Mouse (Mus musculus) ovary, postnatal 10 days (tissue): ENCODE measurements around the gene Mthfd1l.
A peak's percentile ranks its signal among the peaks of the same experiment; 100 is the strongest.

Source experiments
- DNase-seq: peaks from one replicate; pipeline ENCODE4 v3.0.0; 2022; ENCODE audit warnings: low spot score

The Mthfd1l gene

DNA sequence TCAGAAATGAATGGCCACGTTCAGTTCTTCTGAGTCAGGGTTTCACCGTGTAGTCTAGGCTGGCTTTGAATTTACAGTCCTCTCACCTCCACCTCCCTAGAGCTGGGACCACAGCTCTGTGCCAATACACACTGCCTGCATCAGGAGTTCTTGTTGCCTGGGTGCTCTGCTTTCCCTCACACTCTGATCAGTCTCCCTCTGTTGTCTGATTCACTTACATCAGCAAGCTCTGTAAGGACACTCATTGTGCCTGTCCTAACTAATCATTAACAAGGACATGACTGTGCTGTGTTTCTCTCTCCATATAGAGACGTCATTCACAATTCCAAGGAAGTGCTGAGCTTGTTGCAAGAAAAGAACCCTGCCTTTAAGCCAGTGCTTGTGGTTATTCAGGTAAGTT lies 5.4 kb downstream of the Mthfd1l start:
- no peak for DNase-seq

DNA sequence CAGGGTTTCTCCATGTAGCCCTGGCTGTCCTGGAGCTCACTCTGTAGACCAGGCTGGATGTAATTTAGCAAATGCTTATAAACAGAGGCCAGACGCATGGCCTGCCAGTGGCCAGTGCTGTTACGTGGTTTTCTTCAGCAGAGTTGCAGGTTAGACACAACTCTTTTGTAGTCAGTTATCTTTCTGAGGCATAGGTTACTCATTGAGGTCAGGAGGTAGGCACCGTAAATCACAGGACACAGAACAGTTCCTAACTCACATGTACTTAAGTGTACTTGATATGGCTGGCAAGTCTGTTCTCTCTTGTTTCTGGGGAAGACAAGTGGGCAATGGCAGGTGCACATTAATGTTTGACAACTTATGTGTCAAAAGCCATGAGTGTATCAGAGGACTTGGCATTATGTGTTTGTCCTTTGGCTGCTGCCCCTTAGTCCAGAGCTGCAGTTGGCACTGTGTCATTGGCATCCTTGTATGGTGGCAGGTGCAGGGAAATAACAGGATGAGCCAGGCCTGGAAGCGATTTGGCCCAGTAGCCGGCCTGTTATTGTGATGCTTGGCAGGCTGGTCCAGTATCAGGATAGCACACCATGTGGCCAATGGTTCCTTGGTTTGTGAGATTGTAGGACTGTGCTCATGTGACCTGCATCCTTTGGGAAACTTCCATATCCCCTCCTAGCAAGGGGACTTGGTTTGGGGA lies 6.0 kb downstream of the Mthfd1l start:
- no peak for DNase-seq

DNA sequence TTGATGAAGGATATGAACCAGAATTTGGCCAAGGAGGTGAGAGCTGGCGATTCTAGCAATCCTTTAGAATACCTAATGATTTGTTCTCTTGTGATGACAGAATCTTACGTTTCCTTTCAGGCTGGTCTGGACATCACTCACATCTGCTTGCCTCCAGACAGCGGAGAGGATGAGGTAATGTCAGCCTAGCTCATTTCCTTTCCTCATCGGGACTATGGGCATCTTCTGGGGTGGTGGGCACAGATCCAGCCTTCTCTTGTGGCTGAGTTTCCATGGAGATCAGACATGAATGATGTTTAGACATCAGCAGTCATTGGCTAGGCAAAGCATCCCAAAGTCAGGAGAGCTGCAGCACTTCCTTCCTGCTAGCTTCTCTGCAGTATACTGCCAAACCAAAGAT lies 7.3 kb downstream of the Mthfd1l start:
- DNase-seq = no peak

DNA sequence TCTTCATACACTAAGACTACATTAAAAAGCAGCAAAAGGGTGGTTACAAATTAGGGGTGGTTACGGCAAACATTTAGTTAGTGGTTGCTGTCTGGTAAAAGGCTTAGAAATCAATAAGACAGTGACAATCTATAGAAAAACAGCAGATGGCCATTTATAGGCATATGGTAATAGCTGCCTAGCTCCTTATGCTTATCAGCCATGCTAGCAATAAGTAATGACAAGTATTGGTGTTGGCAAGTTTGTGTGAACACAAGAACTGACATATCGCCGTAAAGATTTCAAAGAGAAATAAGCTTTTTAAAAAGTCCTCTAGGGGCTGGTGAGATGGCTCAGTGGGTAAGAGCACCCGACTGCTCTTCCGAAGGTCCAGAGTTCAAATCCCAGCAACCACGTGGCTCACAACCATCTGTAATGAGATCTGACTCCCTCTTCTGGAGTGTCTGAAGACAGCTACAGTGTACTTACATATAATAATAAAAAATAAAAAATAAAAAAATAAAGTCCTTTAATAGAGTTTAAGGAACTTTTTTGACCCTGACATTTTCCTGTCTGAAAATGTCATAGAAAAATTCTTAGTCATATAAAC lies 17.5 kb downstream of the Mthfd1l start:
- no peak for DNase-seq

DNA sequence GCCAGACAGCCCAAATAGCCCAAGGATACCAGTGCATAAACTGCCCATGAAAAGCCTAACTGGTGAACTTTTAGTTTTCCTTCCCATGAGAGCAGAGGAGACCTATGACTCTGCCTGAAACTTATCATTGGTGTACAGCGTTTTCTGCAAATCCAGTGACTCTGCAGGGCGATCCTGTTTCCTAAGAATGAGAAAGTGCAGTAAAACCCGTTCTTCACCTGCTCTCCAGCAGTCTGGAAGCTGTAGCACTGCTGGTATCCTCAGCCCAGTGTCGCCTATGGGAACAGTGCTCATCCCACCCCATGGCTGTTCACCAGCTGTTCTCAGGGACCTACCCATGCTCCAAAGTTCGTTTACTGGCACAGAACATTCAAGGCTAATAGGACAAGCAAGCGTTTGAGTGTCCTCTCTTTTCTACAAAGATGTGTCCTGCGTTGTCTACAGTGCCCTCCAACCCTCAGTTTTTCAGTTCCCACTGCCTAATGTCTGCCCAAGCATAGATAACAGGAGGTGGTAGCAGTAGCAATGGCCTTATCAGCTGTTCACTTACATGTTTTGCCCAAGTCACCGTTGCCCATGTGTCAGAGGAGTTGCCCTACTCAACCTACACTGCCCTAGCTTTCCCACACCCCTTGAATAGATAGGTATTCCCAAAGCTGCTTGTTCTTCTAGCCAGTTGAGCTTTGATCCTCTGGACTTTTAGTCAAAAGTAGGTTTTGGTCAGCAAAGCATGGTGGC lies 20.6 kb downstream of the Mthfd1l start:
- DNase-seq = no peak

DNA sequence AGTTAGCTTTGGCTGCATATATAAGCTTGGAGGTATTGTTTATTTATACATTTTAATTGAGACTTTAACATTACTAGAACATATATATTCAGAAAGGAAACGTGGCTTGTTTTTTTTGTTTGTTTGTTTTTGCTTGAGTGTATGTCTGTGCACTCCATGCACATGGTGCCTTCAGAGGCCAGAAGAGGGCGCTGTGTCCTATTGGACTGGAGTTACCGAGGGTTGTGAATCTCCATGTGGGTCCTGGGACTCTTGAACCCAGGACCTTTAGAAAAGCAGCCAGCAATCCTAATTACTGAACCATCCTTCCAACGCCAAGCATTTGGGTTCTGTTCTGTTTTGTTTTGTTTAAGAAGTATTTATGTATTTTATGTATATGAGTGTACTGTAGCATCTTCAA lies 22.4 kb downstream of the Mthfd1l start:
- DNase-seq = no peak

DNA sequence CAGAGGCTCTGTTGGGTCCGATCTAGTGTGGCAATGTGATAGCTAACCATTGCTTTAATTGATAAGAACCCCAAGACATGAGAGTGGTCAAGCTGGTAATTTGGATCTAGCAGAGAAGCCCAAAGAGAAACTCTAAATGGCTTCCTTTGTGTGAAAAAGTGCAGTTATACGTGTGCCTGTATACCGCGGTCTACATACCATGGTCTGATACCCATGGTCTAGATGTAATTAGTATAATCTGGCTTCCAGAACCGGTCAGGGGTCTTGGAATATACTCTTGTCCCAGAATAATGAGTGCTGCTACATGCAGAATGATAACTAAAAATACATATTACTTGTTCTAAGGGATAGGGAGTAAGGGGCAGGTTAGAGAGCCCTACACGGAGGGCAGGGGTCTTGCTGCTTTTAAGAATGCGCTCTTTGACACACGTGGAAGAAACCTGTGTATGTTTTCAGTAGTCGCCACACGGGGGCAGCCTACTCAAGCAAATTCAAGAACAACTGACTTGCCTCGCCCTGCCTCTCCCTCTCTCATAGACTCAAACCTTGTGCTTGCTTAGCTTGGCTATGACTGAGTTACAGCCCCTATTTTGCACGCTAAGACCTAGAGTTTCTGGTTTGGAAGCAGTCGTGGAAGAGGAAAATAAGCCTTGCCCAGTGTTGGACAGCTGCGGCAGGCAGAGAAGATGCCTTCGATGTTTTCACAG lies 23.4 kb downstream of the Mthfd1l start:
- peak; percentile 18 for DNase-seq

DNA sequence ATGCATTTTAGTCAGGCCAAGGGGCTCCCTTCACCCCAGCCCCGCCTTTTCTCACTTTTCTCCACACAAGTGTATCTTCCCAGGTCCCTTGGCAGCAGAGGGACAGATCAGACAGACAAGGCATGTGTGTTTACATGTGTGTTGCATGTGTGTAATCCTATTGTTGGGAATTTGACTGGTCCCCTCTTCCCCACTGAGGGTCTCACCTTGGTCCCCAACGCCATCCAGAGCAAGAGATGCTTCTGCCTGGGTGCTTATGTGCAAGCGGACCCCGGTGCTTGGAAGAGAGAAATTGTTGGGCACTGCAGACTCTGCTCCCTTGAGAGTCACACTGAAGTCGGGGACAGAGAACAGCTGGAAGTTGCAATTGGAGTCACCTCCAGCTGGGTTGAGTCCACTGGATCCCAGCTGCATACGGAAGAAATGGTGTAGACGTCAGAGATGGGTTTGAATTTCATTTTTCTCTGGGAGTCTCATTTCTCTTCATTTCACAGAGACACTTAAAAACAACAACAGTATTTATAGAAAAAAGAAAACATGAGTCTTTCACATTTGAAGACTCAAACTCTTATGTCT lies 25.0 kb downstream of the Mthfd1l start:
- DNase-seq = no peak

DNA sequence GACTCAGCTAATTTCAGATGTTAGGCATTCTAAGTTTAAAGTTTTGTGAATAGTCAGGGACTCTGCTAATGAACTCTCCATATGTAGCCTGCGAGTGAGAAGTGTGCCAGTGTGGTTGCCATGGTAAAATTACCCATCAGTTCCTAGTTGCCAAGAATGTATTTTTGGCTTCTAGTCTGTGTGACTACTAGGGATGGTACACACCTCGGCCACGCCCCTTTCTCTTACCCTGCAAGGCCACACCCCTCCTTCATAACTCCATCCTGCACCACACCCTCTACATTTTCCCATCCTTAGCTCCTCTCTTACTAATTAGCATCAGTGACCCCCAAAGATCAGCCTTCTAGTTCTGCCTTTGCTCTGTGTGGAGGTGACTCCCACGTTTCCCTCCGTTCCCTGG lies 29.8 kb downstream of the Mthfd1l start:
- DNase-seq = no peak

DNA sequence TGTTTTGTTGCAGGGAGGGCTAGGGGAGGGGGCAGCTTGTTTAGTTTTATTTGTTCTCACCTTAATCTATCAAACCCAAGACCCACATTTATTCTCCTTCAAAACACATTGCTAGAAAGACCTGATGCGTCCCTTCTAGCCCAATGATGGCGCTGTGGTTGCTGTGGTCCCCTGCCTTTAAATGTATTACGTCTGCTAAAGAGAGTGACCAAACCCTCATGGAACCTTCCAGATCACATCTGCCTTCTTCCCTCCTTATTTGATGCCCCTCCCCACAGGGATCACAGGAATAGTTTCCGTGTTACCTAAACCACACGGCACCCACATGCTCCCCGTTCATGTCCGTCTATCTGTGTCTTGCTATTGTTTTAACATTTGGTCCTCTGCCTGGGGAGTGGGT lies 32.3 kb downstream of the Mthfd1l start:
- DNase-seq = no peak

DNA sequence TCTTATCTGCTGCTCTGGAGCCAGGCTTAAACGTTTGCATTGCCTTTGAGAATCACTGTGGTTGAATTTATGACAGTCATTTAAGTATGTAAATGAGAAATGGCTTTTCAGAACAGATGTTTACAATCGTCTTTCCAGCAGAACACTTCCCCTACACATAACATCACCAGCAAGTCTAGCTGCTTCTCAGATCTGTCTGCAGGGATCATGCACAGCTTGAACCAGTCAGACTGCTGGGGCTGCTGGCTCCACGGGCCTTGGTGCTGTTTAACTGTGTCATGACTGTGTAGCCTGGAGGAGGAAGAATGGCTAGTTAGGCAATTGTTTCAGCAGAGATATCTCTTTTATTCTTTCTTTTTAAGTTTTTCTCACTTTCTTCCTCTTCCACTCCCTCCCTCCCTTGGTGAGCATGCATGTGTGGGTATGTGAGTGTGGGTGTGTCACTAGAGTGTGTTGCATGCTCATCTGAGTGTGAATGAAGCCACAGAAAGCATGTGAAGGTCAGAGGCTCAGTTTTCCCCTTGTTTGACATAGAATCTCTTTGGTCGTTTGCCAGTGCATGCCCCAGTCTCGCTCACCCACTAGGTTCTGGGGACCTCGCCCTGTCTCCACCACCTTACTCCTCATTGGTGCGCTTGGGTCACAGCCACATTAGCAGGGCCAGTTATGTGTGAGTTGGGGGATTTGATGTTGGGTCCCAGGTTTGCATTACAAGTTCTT lies 33.5 kb downstream of the Mthfd1l start:
- no peak for DNase-seq

DNA sequence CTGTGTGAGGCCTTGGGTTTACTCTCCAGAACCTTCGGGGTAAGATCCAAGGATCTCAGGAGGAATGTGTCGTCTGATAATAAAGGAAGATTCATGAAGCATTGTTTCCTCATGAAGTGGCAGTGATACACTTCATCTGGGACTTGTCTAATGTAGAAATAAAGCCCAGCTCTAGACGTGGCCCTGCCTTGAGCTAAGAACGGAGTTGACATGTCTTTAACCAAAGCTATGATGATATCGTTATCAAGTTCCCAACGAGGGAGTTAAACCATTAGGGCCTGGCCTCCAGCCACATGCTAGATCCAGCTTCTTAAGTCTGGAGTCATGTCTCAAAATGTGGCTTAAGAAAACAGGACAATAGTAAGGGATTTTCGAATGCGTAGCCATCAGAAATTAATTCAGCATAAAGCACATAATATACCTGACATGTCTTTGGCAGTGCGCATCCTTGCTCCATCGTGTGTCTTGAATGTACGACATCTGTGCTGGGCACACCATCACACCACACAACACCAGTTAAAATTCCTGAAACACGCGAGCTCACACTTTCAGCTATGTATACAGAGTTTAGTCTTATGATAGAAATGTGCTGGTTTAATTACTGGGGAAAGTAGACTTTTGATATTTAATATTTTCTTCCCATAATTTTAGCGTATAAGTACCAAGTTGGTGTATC lies 49.8 kb downstream of the Mthfd1l start:
- no peak for DNase-seq

DNA sequence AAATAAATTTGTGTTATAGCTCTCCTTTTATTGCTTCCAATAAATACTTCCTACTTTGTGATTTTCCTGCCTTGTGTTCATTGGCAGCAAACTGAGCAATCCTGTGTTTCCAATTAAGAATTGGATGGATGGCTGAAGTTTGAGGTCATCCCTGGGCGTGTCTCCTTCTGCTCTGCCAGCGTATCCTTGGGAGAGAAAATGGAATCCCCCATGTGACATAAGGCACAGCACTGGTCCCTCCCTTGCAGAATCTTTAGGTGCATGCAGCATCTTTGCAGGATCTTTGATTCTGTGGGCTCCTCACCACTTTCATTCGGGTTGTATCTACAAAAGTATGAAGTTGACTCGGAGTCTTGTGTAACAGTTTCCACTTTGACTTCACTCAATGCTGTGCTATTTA lies 53.7 kb downstream of the Mthfd1l start:
- no peak for DNase-seq

DNA sequence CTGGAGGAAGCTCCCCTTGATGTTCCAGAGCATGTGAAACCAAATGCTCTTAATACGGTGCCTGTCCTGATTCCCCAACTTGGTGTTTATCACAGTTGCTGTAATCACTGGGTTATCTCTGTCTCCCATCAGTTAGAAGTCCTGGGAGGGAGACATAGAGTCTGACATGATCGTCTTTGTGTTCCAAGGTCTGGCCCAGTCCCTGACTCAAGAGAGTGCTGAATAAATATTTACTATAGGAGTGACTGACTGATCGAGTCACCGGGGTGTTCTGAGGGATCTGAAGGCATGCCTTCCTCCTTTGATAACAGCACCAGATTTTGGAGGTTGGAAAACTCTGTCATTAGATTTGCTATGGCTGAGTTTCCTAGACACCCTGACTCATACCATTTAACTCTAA lies 54.5 kb downstream of the Mthfd1l start:
- DNase-seq = no peak

DNA sequence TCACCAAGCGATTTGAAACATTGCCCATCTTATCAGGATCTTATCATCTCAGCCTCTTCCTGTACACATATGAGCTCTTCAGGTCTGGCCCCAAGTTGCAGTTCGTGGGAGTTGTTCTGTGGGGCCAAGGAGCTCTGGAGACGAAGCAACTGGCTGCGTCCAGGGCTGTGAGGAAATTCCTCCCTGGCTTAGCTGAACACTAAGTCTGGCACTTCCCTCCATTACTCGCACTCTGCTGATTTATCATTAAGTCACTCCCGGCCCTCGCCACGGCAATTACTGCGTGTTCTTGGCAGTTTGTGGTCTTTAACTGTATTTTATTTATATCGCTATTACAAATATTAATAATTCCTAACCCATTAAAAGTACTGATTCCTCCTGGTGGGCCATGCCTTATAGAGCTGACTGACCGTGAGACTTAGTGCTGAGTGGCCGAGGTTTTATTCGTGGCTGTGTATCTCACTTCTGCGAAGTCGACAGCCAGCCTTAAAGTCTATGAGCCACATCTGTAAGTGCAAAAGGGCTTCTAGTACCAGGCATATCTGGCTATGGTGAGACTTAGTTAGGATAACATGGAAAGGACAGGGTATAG lies 56.0 kb downstream of the Mthfd1l start:
- no peak for DNase-seq

DNA sequence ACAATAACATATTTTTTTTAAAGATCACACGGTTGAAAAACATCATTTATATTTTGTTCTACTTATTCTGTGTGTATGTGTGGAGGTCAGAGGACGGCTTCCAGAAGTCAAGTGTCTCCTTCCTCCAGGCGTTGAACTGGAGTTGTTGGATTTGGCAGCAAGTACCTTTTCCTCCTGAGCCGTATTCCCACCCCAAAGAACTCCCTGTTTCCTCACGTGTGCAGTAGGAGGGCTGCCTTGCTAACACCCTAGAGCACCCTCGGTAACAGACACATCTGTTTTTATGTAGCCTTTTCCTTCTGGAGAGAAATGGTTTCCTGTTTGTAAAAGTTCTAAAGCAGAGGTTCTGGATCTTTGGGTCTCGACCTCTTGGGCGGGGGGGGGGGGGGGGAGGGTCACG lies 60.8 kb downstream of the Mthfd1l start:
- no peak for DNase-seq

DNA sequence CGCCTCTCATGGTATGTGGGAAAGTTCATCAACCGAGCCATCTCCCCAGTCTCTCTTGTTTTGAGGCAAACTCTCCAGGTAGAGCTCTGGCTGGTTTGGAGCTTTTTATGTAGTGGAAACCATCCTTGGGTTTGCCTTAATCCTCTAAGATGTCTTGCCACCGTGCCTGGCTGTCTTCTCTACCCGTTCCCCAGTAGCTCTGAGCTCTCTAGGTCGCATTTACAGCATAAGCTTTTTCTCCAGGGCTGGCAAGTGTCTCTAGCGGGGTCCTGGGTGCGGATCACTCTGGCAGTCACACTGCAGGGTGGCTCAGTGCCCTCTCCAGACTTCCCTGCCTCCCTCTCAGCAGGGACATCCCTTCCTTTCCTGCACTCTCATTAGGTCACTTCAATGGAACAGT lies 63.6 kb downstream of the Mthfd1l start:
- DNase-seq = no peak

DNA sequence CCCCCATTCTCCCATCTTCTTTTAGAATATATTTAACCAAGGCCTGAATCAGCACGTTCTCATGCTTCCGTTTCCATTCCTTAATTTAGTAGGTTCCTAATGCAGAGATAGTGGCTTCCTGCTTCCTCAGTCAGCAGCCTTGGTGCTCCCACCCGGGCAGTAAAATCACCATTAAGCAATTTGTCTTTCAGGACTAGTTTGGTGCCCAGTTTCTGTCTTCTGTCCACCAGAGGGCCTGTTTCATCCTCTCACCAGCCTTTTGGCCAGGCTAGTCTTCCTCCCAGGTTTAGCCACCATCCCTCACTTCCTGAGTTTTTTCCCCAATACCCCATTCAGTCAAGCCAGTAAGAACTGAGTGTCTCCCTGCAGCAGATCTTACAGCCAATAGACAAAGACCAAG lies 64.1 kb downstream of the Mthfd1l start:
- DNase-seq = no peak

DNA sequence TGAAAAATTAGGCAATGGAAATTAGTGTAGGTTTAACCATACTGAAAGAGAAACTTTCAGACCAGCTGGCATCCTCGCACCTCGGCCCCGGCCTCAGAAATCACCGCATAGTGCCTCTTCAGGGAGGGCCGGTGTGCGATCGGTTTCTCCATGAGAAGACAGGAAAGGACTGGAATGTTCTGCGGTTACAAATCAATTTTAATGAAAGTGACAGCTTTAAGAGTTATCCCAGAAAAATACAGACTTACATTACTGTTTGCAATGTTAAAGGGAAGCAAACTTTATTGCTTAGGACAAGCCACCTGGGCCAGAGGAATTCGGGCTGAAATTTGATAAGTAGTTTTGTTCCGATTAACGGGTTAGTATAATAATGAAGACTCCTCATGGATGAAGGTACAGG lies 65.7 kb downstream of the Mthfd1l start:
- no peak for DNase-seq

DNA sequence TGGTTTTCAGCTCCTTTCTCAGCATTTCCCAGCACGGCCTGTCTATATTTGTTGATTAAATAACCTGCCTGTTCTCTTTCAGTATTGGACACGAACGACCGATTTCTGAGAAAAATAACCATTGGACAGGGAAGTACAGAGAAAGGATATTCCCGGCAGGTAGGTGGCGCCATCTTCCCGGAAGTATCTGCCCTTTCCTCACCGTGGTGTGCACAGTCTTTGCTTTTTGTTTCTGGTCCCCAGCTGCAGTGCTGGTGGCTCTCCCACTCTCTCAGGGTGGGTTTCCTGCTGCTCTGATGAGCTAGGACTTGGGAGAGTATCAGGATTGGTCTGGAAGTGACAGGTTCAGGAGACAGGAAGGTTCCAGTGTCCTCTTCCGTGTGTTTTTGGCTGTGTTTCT lies 68.8 kb downstream of the Mthfd1l start:
- no peak for DNase-seq

DNA sequence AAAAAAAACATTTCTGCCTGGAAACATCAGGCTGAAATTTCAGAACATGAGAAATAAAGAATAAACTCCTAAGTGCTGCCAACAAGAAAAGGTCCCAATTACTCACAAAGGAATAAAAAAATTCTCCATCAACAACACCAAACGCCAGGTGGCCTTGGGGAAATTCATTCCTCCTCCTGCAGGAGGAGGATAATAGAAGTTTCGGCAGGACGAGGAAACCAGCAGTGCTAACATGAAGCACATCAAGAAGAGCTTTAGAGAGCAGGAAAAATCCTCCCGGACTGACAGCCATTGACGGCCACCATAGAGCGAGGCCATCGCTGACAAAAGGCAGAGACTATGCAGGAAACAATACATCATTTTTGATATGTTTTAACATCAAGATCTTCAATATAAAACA lies 71.5 kb downstream of the Mthfd1l start:
- DNase-seq = no peak
